Mouse (Mus musculus): ENCODE results near the gene Icam5. TPM values are rescaled to one million over a fixed set of nuclear protein-coding genes. Genes with fewer than 3 reads are reported as not detected.
A peak's percentile ranks its signal among the peaks of the same experiment; 100 is the strongest.
"Not testable (repeated sequence)": the region's sequence is repeated elsewhere in the genome, so short reads cannot be mapped to it uniquely, and the experiment has no call there.

The Icam5 gene
- polyA plus RNA-seq, 1 experiment from 2014 or later: 1.6 TPM

GRCm38 (mm10) chr9:21039779-21040178 is 7.9 kb downstream of the Icam5 start:
- H3K27me3 ChIP-seq (ENCODE audit: control insufficient read depth, insufficient read depth, low read length): peaks cover 40% of the 10 kb centered on the region
- H3K4me3 ChIP-seq (ENCODE audit: low read depth, low read length): no peak overlapping the region
- no peak overlapping the region for H3K9ac ChIP-seq (replicated peaks; ENCODE audit: low read depth, low read length)
- 0 out of 2 replicates have a peak, but pooled peaks cover 5% of the 10 kb centered on the region for H3K4me1 ChIP-seq (ENCODE audit: control insufficient read depth, insufficient read depth, low read length)
- no peak overlapping the region for H3K4me2 ChIP-seq (ENCODE audit: low read depth, low read length)
- H3K9me3 ChIP-seq (ENCODE audit: control insufficient read depth, low read length): no peaks in the 10 kb centered on the region
- H3K27ac ChIP-seq (ENCODE audit: low read depth, low read length): no peak overlapping the region
- no peaks in the 10 kb centered on the region for H3K36me3 ChIP-seq (ENCODE audit: control insufficient read depth, insufficient read depth, low read length)
- no peak for ATAC-seq (ENCODE audit: low read depth)
- 76% methylated on average over 3 of the region's 3 CpGs for WGBS

DNA sequence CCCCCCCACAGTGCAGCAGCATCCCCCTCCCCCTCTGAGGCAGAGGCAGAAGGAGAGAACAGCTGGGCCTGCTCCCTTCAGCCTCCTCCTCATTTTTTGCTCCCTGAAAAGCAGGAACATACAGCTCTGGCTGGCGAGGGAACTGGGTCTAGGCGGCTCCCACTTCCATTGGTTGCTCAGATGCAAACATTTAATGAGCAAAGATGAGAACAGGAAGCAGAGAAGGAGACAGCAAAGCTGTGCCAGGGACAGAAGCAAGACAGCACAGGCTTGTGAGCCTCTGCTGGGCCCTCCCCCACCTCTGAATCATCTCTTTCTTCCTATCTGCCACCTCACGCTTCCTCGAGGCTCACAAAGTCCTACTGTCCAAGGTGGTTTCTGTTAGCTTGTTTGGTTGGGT is 9.4 kb downstream of the Icam5 start:
- no peak overlapping the region for H3K4me2 ChIP-seq (ENCODE audit: low read depth, low read length)
- 57% methylated on average over 4 of the region's 4 CpGs for WGBS

GRCm38 (mm10) chr9:21043563-21043962 is 11.7 kb downstream of the Icam5 start:
- Histone ChIP-seq H3K36me3 (ENCODE audit: control insufficient read depth, insufficient read depth, low read length) (no peaks in the 10 kb centered on the region), H3K27me3 (ENCODE audit: control insufficient read depth, insufficient read depth, low read length) (peaks cover 4% of the 10 kb centered on the region), H3K27ac (ENCODE audit: low read depth, low read length) (no peak overlapping the region), H3K9me3 (ENCODE audit: control insufficient read depth, low read length) (no peaks in the 10 kb centered on the region), H3K9ac (replicated peaks; ENCODE audit: low read depth, low read length) (no peak overlapping the region), H3K4me3 (ENCODE audit: low read depth, low read length) (no peak overlapping the region), H3K4me2 (ENCODE audit: low read depth, low read length) (no peak overlapping the region), H3K4me1 (ENCODE audit: control insufficient read depth, insufficient read depth, low read length) (no peaks in the 10 kb centered on the region)
- WGBS: 87% methylated on average over 4 of the region's 4 CpGs
- no peak for ATAC-seq (ENCODE audit: low read depth)

More for the DNA sequence above, 9.4 kb downstream of the Icam5 start:
- Histone ChIP-seq H3K9me3 (ENCODE audit: control insufficient read depth, low read length) (no peaks in the 10 kb centered on the region), H3K27ac (ENCODE audit: low read depth, low read length) (no peak overlapping the region), H3K9ac (replicated peaks; ENCODE audit: low read depth, low read length) (no peak overlapping the region), H3K36me3 (ENCODE audit: control insufficient read depth, insufficient read depth, low read length) (no peaks in the 10 kb centered on the region), H3K4me1 (ENCODE audit: control insufficient read depth, insufficient read depth, low read length) (0 out of 2 replicates have a peak, but pooled peaks cover 5% of the 10 kb centered on the region), H3K4me3 (ENCODE audit: low read depth, low read length) (no peak overlapping the region), H3K27me3 (ENCODE audit: control insufficient read depth, insufficient read depth, low read length) (peaks cover 25% of the 10 kb centered on the region)
- ATAC-seq (ENCODE audit: low read depth): no peak

GRCm38 (mm10) chr9:21044785-21045184 is 12.9 kb downstream of the Icam5 start:
- not testable (repeated sequence) for H3K36me3 ChIP-seq (ENCODE audit: control insufficient read depth, insufficient read depth, low read length); H3K4me1 ChIP-seq (ENCODE audit: control insufficient read depth, insufficient read depth, low read length); ATAC-seq (ENCODE audit: low read depth); H3K9me3 ChIP-seq (ENCODE audit: control insufficient read depth, low read length); H3K9ac ChIP-seq (replicated peaks; ENCODE audit: low read depth, low read length); H3K4me2 ChIP-seq (ENCODE audit: low read depth, low read length); H3K27me3 ChIP-seq (ENCODE audit: control insufficient read depth, insufficient read depth, low read length); H3K4me3 ChIP-seq (ENCODE audit: low read depth, low read length); H3K27ac ChIP-seq (ENCODE audit: low read depth, low read length)
- 59% methylated on average over 1 of the region's 1 CpGs for WGBS

GRCm38 (mm10) chr9:21045235-21045634 is 13.4 kb downstream of the Icam5 start:
- WGBS: 79% methylated on average over 3 of the region's 3 CpGs
- Histone ChIP-seq H3K9ac (replicated peaks; ENCODE audit: low read depth, low read length) (no peak overlapping the region), H3K4me3 (ENCODE audit: low read depth, low read length) (no peak overlapping the region), H3K36me3 (ENCODE audit: control insufficient read depth, insufficient read depth, low read length) (no peaks in the 10 kb centered on the region), H3K9me3 (ENCODE audit: control insufficient read depth, low read length) (no peaks in the 10 kb centered on the region; the same call in 1 of the 2 replicates), H3K4me2 (ENCODE audit: low read depth, low read length) (no peak overlapping the region), H3K4me1 (ENCODE audit: control insufficient read depth, insufficient read depth, low read length) (no peaks in the 10 kb centered on the region), H3K27me3 (ENCODE audit: control insufficient read depth, insufficient read depth, low read length) (no peaks in the 10 kb centered on the region), H3K27ac (ENCODE audit: low read depth, low read length) (no peak overlapping the region)
- ATAC-seq (ENCODE audit: low read depth): no peak

GRCm38 (mm10) chr9:21051578-21051977 is 19.7 kb downstream of the Icam5 start:
- ATAC-seq (ENCODE audit: low read depth): no peak
- no peak overlapping the region for H3K9ac ChIP-seq (replicated peaks; ENCODE audit: low read depth, low read length)
- 68% methylated on average over 10 of the region's 10 CpGs for WGBS
- H3K4me3 ChIP-seq (ENCODE audit: low read depth, low read length): no peak overlapping the region
- no peak overlapping the region for H3K4me2 ChIP-seq (ENCODE audit: low read depth, low read length)
- H3K27ac ChIP-seq (ENCODE audit: low read depth, low read length): no peak overlapping the region
- no peaks in the 10 kb centered on the region for H3K4me1 ChIP-seq (ENCODE audit: control insufficient read depth, insufficient read depth, low read length)
- H3K27me3 ChIP-seq (ENCODE audit: control insufficient read depth, insufficient read depth, low read length): no peaks in the 10 kb centered on the region
- H3K9me3 ChIP-seq (ENCODE audit: control insufficient read depth, low read length): no peaks in the 10 kb centered on the region; the same call in 1 of the 2 replicates
- H3K36me3 ChIP-seq (ENCODE audit: control insufficient read depth, insufficient read depth, low read length): no peaks in the 10 kb centered on the region

GRCm38 (mm10) chr9:21062928-21063327 is 31.1 kb downstream of the Icam5 start:
- ATAC-seq (ENCODE audit: low read depth): no peak
- Histone ChIP-seq H3K27me3 (ENCODE audit: control insufficient read depth, insufficient read depth, low read length) (no peaks in the 10 kb centered on the region), H3K27ac (ENCODE audit: low read depth, low read length) (no peak overlapping the region), H3K4me3 (ENCODE audit: low read depth, low read length) (no peak overlapping the region), H3K4me1 (ENCODE audit: control insufficient read depth, insufficient read depth, low read length) (no peaks in the 10 kb centered on the region), H3K9me3 (ENCODE audit: control insufficient read depth, low read length) (no peaks in the 10 kb centered on the region), H3K36me3 (ENCODE audit: control insufficient read depth, insufficient read depth, low read length) (peaks cover 14% of the 10 kb centered on the region; the same call in 1 of the 2 replicates), H3K9ac (replicated peaks; ENCODE audit: low read depth, low read length) (no peak overlapping the region), H3K4me2 (ENCODE audit: low read depth, low read length) (no peak overlapping the region)
- WGBS: 89% methylated on average over 2 of the region's 2 CpGs

GRCm38 (mm10) chr9:21067006-21067684 is 35.3 kb downstream of the Icam5 start, which contains the start of gene Zglp1:
TSS of gene Zglp1 (minus strand) at chr9:21067093.
- H3K36me3 ChIP-seq (ENCODE audit: control insufficient read depth, insufficient read depth, low read length): peaks cover 14% of the 10 kb centered on the region; the same call in 1 of the 2 replicates
- no peak within 1 kb of the TSS for H3K27ac ChIP-seq (ENCODE audit: low read depth, low read length)
- H3K9ac ChIP-seq (replicated peaks; ENCODE audit: low read depth, low read length): no peak within 1 kb of the TSS
- no peak for ATAC-seq (ENCODE audit: low read depth)
- no peak within 1 kb of the TSS for H3K4me2 ChIP-seq (ENCODE audit: low read depth, low read length)
- H3K27me3 ChIP-seq (ENCODE audit: control insufficient read depth, insufficient read depth, low read length): no peaks in the 10 kb centered on the region
- H3K4me1 ChIP-seq (ENCODE audit: control insufficient read depth, insufficient read depth, low read length): peaks cover 3% of the 10 kb centered on the region
- WGBS: 87% methylated on average over 27 of the region's 27 CpGs
- H3K9me3 ChIP-seq (ENCODE audit: control insufficient read depth, low read length): no peaks in the 10 kb centered on the region
- H3K4me3 ChIP-seq (ENCODE audit: low read depth, low read length): no peak within 1 kb of the TSS

- H3K4me1 ChIP-seq (ENCODE audit: control insufficient read depth, insufficient read depth, low read length): peaks cover 12% of the 10 kb centered on the region
- peak overlapping the region; percentile 87 for H3K4me3 ChIP-seq (ENCODE audit: low read depth, low read length)
- no peak overlapping the region for H3K27ac ChIP-seq (ENCODE audit: low read depth, low read length)
- H3K9ac ChIP-seq (replicated peaks; ENCODE audit: low read depth, low read length): peak overlapping the region; percentile 81
- no peak for ATAC-seq (ENCODE audit: low read depth)
- H3K4me2 ChIP-seq (ENCODE audit: low read depth, low read length): peak overlapping the region; percentile 88
- no peaks in the 10 kb centered on the region for H3K9me3 ChIP-seq (ENCODE audit: control insufficient read depth, low read length)
- H3K36me3 ChIP-seq (ENCODE audit: control insufficient read depth, insufficient read depth, low read length): peaks cover 32% of the 10 kb centered on the region
- WGBS: 19% methylated on average over 4 of the region's 4 CpGs
- H3K27me3 ChIP-seq (ENCODE audit: control insufficient read depth, insufficient read depth, low read length): no peaks in the 10 kb centered on the region
Measured at GRCm38 (mm10) chr9:21072641-21073040, 40.8 kb downstream of the Icam5 start.

All from neural tube, embryonic 14.5 days (tissue).